Mouse (Mus musculus): ENCODE results near the gene Filip1l. TPM values are rescaled to one million over a fixed set of nuclear protein-coding genes. Genes with fewer than 3 reads are reported as not detected.

Gene Filip1l
- polyA plus RNA-seq, 1 experiment = 138 TPM

DNA sequence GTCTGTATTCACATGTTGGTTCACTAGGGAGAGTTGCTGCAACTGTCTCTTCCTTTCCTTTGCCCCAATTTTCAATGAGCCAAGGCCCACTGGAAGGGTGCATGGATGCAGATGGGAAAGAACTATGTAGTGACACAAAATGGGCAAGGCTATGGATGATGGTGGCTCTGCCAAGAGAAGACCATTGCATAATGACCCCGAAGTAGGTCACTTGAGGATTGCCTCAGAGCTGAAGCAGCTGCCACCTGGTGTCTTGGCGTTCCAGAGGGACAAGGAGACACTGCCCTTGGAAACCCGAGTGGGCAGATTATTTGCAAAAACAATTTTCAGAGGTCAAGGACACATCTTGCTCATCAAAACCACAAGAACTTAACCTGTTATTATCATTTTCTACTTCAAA is 3.9 kb upstream of the Filip1l start:
- Histone ChIP-seq H3K4me1 (ENCODE audit: control insufficient read depth, insufficient read depth, low read length) (no peaks in the 10 kb centered on the region), H3K27ac (ENCODE audit: insufficient read depth, low read length) (no peak overlapping the region), H3K4me3 (ENCODE audit: insufficient read depth, low read length) (no peak overlapping the region)
- no peak for TF ChIP-seq CTCF (IDR thresholded peaks at IDR 0.05; ENCODE audit: borderline replicate concordance, insufficient read depth, low read length)
- TF ChIP-seq POLR2A (IDR thresholded peaks at IDR 0.05; ENCODE audit: low read depth, low read length) = no peak

DNA sequence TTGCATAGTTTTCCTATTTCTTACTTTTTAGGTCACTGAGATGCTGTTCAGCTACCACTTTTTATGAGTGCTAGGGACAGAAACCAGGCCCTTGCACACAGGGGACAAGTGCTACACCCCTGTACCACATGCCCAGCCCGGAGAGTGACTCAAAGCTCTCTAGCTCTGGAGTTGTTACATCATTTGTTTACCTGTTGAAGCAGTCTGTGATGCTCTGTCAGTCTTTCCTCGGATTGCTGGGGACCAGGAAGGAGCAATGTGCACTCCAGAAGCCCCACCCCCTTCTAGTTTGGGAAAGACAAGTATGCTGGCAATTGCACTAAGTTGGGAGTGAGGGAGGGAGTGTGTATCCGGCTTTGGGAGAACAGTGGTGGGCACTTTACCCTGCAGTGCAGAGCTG is 3.2 kb upstream of the Filip1l start:
- TF ChIP-seq POLR2A (IDR thresholded peaks at IDR 0.05; ENCODE audit: low read depth, low read length) (no peak), CTCF (IDR thresholded peaks at IDR 0.05; ENCODE audit: borderline replicate concordance, insufficient read depth, low read length) (no peak)
- Histone ChIP-seq H3K4me3 (ENCODE audit: insufficient read depth, low read length) (no peak overlapping the region), H3K4me1 (ENCODE audit: control insufficient read depth, insufficient read depth, low read length) (no peaks in the 10 kb centered on the region)

DNA sequence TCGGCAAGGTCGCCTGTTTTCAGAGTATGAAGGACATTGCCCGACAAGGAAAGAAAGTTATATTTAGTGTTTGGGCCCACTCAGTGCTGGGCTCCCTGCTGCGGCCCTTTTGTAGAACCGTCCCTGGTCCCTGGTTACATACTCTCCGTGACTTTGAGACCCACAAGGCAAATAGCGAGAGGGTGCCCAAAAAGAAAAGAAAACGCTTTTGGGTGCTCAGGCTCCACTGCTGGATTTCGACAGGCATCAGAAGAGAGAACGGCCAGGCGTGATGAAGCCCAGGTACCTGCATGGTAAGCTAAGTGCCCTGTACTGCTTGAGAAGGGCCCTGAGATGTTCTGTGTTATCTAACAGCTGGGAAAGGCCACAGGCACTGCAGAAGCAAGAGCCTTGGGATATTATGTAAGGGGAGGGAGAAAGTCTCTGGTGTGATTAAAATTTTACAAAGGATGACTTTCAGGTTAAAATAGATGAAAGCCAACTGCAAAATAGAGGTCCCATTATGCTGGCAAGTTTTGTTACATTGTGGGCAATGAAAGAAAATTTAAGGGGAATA is 351 bp downstream of the Filip1l start:
- Histone ChIP-seq H3K27ac (ENCODE audit: insufficient read depth, low read length) (no peak overlapping the region), H3K4me1 (ENCODE audit: control insufficient read depth, insufficient read depth, low read length) (no peaks in the 10 kb centered on the region), H3K4me3 (ENCODE audit: insufficient read depth, low read length) (no peak overlapping the region)
- TF ChIP-seq CTCF (IDR thresholded peaks at IDR 0.05; ENCODE audit: borderline replicate concordance, insufficient read depth, low read length) (no peak), POLR2A (IDR thresholded peaks at IDR 0.05; ENCODE audit: low read depth, low read length) (no peak)

More for the DNA sequence above, 3.2 kb upstream of the Filip1l start:
- no peak overlapping the region for H3K27ac ChIP-seq (ENCODE audit: insufficient read depth, low read length)

DNA sequence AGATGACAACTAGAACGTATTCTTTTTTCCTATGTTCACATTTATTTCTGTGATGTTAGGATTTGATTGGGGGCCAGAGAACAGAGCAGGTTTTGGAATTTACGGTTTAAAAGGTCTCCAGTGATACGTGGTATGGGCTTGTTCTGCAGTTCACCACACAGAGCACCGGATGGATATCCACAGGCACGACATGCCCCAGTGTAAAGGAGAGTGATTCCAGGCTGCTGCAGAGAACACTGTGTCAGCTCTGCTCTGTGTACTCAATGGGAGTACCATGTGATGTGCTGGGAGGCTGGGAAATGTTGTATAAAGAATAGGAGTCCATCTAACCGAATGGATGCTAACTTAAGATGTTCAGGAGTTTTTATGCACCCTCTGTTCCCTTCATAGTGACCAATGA is 1.0 kb downstream of the Filip1l start:
- Histone ChIP-seq H3K4me3 (ENCODE audit: insufficient read depth, low read length) (no peak overlapping the region), H3K27ac (ENCODE audit: insufficient read depth, low read length) (no peak overlapping the region), H3K4me1 (ENCODE audit: control insufficient read depth, insufficient read depth, low read length) (no peaks in the 10 kb centered on the region)
- TF ChIP-seq CTCF (IDR thresholded peaks at IDR 0.05; ENCODE audit: borderline replicate concordance, insufficient read depth, low read length) (no peak), POLR2A (IDR thresholded peaks at IDR 0.05; ENCODE audit: low read depth, low read length) (no peak)

DNA sequence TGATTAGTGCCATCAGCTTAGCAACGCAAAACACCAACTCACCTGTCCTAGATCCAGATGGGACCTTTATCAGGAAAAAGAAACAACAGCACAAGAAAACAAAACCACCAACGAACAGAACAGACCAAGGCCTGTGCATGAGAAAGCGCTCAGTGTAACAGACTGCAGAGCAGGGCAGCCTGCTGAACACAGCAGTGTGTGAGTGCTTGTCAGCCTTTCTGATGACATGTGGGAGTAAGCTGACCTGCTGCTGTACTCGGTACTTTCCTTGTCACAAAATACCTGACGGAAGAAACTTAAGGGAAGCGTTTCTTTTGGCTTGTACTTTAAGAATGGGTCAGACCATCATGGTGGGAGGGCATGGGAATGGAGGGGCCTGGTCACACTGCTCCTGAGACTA is 3.6 kb downstream of the Filip1l start:
- Histone ChIP-seq H3K4me1 (ENCODE audit: control insufficient read depth, insufficient read depth, low read length) (no peaks in the 10 kb centered on the region), H3K27ac (ENCODE audit: insufficient read depth, low read length) (no peak overlapping the region), H3K4me3 (ENCODE audit: insufficient read depth, low read length) (no peak overlapping the region)
- TF ChIP-seq POLR2A (IDR thresholded peaks at IDR 0.05; ENCODE audit: low read depth, low read length) (no peak), CTCF (IDR thresholded peaks at IDR 0.05; ENCODE audit: borderline replicate concordance, insufficient read depth, low read length) (no peak)

DNA sequence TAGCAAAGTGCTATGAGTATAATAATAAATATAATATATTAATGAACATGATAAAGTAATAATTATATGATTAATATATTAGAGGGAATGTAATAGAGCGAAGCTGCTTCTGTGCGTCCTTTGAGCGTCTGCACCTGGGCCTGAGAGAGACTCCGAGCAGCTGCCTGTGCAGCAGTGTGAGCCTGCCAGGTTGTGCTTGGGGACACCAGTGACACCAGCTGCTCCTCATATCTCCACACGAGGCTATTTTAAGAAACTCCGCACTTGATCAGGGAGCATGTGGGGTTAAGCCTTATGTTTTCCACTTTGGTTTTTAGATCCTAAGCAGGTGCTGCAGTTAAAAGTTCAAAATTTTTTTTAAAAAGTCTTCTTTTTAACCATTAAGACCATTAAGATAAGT is 4.1 kb downstream of the Filip1l start:
- Histone ChIP-seq H3K27ac (ENCODE audit: insufficient read depth, low read length) (no peak overlapping the region), H3K4me1 (ENCODE audit: control insufficient read depth, insufficient read depth, low read length) (no peaks in the 10 kb centered on the region), H3K4me3 (ENCODE audit: insufficient read depth, low read length) (no peak overlapping the region)
- no peak for TF ChIP-seq POLR2A (IDR thresholded peaks at IDR 0.05; ENCODE audit: low read depth, low read length)
- TF ChIP-seq CTCF (IDR thresholded peaks at IDR 0.05; ENCODE audit: borderline replicate concordance, insufficient read depth, low read length) = no peak

DNA sequence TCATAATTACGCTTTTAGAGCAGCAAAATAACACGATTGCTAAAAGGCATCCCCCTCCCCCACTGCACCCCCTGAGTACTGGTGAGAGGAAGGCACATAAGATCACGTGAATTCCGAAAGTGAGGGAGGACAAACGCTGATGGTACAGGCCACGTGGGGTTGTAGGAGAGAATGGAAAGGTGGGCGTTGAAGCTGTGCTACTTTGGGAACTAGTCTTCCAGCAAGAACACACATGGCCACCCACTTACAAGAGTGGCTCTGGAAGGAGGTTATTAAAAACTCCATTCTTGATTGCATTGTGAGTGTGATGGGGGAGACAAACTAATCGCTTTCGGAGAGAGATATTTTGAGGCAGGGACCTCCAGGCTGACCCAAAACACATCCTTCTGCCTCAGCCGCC is 6.4 kb downstream of the Filip1l start:
- Histone ChIP-seq H3K4me3 (ENCODE audit: insufficient read depth, low read length) (no peak overlapping the region), H3K27ac (ENCODE audit: insufficient read depth, low read length) (no peak overlapping the region), H3K4me1 (ENCODE audit: control insufficient read depth, insufficient read depth, low read length) (no peaks in the 10 kb centered on the region)
- TF ChIP-seq CTCF (IDR thresholded peaks at IDR 0.05; ENCODE audit: borderline replicate concordance, insufficient read depth, low read length) (no peak), POLR2A (IDR thresholded peaks at IDR 0.05; ENCODE audit: low read depth, low read length) (no peak)

DNA sequence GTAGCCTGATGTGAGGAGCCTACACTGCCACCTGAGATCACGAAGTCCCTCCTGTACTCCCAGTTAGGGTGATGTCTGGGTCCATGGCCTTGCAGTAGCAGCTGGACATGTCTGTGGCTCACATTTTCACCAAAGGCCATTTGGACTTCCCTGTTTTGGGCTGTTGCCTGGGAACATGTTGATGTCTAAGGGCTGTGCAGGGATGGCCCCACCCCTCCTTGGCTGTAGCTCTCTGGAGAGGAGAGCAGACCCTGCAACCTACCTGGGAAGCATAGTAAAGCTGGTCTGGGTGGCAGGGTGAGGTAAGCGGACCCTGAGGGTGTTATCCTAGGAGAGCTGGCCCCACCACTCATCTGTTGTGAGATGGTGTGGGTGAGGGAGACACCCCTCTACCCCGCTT is 7.9 kb downstream of the Filip1l start:
- no peak overlapping the region for H3K4me3 ChIP-seq (ENCODE audit: insufficient read depth, low read length)
- TF ChIP-seq CTCF (IDR thresholded peaks at IDR 0.05; ENCODE audit: borderline replicate concordance, insufficient read depth, low read length) (no peak), POLR2A (IDR thresholded peaks at IDR 0.05; ENCODE audit: low read depth, low read length) (no peak)
- no peak overlapping the region for H3K27ac ChIP-seq (ENCODE audit: insufficient read depth, low read length)
- H3K4me1 ChIP-seq (ENCODE audit: control insufficient read depth, insufficient read depth, low read length) = peaks cover 4% of the 10 kb centered on the region; the same call in 1 of the 2 replicates

DNA sequence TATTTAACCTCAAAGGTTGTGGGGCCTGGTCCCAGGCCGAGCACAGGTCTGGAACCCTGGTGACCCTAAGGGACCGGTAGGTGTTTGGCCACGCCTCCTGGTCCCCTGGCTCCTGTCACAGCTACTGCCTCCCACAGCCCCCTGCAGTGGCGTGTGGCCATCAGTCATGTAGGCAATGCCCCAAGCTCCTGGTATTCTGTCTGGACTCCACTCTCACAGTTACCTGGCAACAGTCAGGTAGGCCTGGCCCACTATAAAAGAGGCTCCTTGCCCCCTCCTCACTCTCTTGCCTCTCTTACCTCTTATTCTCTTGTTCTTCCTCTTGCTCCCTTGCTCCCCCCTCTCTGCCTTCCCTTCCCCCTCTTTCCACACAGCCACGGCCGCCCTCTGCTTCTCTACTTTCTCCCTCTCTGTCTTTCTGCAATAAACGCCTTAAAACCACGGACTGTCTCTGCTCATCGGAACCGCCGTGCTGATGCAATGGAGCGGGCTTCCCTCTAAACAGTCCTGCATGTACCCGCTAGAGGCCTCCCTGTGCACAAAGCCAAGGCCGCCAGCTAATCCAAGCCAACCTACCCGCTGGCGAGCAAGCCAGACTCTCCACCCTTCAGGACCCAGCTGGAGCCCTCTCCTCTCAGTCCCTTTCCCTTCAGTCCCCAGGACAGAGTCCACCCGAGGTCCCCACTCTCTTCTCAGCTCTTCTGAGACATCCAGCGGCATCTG is 9.9 kb downstream of the Filip1l start:
- Histone ChIP-seq H3K4me1 (ENCODE audit: control insufficient read depth, insufficient read depth, low read length) (peaks cover 7% of the 10 kb centered on the region), H3K27ac (ENCODE audit: insufficient read depth, low read length) (no peak overlapping the region), H3K4me3 (ENCODE audit: insufficient read depth, low read length) (no peak overlapping the region)
- TF ChIP-seq CTCF (IDR thresholded peaks at IDR 0.05; ENCODE audit: borderline replicate concordance, insufficient read depth, low read length) = no peak
- TF ChIP-seq POLR2A (IDR thresholded peaks at IDR 0.05; ENCODE audit: low read depth, low read length) = no peak

DNA sequence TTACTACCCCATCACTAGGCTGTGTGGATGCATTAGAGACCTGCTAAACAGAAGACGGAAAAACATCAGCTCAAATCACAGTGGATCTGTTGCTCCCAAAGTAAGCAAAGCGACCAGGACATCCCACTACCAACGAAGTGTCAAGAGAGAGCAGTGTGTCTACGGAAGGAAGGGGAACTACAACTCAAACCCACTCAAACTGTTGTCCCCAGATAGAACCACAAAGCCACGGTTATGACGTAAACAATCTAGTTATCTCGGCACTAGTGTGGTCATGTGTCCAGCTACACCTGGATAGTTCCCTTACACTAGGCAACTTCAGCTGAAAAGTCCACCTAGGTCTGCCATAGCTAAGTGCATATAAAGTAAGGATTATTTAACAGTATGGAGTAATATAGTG is 11.6 kb downstream of the Filip1l start:
- H3K4me3 ChIP-seq (ENCODE audit: insufficient read depth, low read length) = no peak overlapping the region
- TF ChIP-seq CTCF (IDR thresholded peaks at IDR 0.05; ENCODE audit: borderline replicate concordance, insufficient read depth, low read length) (no peak), POLR2A (IDR thresholded peaks at IDR 0.05; ENCODE audit: low read depth, low read length) (no peak)
- peaks cover 7% of the 10 kb centered on the region for H3K4me1 ChIP-seq (ENCODE audit: control insufficient read depth, insufficient read depth, low read length)
- no peak overlapping the region for H3K27ac ChIP-seq (ENCODE audit: insufficient read depth, low read length)
